Mouse (Mus musculus) hindbrain, embryonic 15.5 days (tissue): Measurements from ENCODE around the gene Gldc. TPM values are rescaled to one million over a fixed set of nuclear protein-coding genes. Genes with fewer than 3 reads are reported as not detected.
"Not testable (repeated sequence)": the region's sequence is repeated elsewhere in the genome, so short reads cannot be mapped to it uniquely, and the experiment has no call there.

Experiments
- ATAC-seq: fragments of 200-750 bp; cut with Nextera tagmentation; 2 replicates; pipeline ENCODE4 v1.8.0; 2017; ENCODE audit warnings: low read depth, moderate number of reproducible peaks, moderate TSS enrichment; ENCODE audit not compliant: low FRiP score
- H3K27ac ChIP-seq: fragments of 300-500 bp; sonication (generic); replicated peaks from 2 replicates; pipeline ENCODE4 v1.5.1; 2015; ENCODE audit warnings: mild to moderate bottlenecking, inconsistent platforms
- H3K27me3 ChIP-seq: fragments of 300-500 bp; sonication (generic); 2 replicates; pipeline ENCODE4 v1.6.1; 2015; ENCODE audit warnings: control low read depth, inconsistent platforms
- H3K36me3 ChIP-seq: fragments of 300-500 bp; sonication (generic); 2 replicates; pipeline ENCODE4 v1.6.1; 2015; ENCODE audit warnings: control low read depth, inconsistent platforms
- H3K4me1 ChIP-seq: fragments of 300-500 bp; sonication (generic); replicated peaks from 2 replicates; pipeline ENCODE4 v1.6.1; 2015; ENCODE audit warnings: control low read depth, inconsistent platforms
- H3K4me2 ChIP-seq: fragments of 300-500 bp; sonication (generic); 2 replicates; pipeline ENCODE4 v1.6.1; 2015; ENCODE audit warnings: moderate library complexity, mild to moderate bottlenecking, inconsistent platforms
- H3K4me3 ChIP-seq: fragments of 300-500 bp; sonication (generic); 2 replicates; pipeline ENCODE4 v1.5.1; 2015; ENCODE audit warnings: mild to moderate bottlenecking, inconsistent platforms
- H3K9ac ChIP-seq: fragments of 300-500 bp; sonication (generic); 2 replicates; pipeline ENCODE4 v1.6.1; 2015; ENCODE audit warnings: inconsistent platforms
- H3K9me3 ChIP-seq: fragments of 300-500 bp; sonication (generic); 2 replicates; pipeline ENCODE4 v1.6.1; 2016; ENCODE audit warnings: control low read depth, inconsistent platforms
- WGBS: fragments of 180-500 bp; shearing (Covaris S2); methylation state at CpG from one replicate; pipeline ENCODE4 v1.1.7; 2015; 5-methylcytosine and 5-hydroxymethylcytosine counted together
- polyA plus RNA-seq: library from polyadenylated mRNA; unstranded; fragments of >200 nt; fragmentation: Nextera tagmentation; extraction: Ambion mirVana; gene quantifications from 2 replicates; pipeline ENCODE4 v1.2.1, GENCODE M21; 2015

Gldc gene
- 8.9 and 9.3 TPM in 2 replicates for polyA plus RNA-seq

DNA sequence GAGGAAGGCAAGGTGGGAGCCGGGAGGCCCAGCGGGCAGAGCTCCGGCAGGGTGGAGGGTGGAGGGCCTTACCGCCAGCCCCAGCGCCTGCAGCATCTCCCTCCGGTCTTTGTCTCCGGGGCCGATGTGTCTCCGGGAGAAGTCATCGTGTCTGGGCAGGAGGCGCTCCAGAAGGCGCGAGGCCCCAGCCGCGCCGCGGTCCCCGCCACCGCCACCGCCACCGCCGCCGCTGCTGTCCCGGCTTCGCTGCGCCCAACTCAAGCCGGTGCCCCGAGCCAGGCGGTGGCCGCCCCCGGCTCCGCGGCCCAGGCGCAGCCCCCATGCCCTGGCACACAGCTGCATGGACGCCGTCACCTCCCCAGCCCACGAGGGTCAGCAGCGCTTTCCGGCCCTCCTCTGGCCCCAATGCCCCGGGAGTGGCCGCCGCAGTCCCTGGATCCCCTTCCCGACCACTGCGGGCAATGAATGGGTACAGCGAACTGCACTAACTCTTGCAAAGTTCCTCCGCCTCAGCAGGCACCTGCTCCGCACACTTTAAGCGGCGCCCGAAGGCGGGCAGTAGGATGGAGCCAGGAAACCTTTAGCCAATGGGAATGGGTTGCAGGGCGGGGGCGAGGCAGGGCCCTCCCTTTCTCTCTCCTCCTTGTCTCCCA, at the start of gene Gldc:
Gene Gldc, minus strand, starts transcription at position 511 of the 653 bp plus-strand sequence.
- H3K9me3 ChIP-seq = no peaks in the 10 kb centered on the region
- peak; percentile 95 for ATAC-seq
- peak within 1 kb of the TSS; percentile 100 for H3K4me2 ChIP-seq
- WGBS = under 1% methylated on average over 37 of the region's 53 CpGs
- H3K4me3 ChIP-seq = peak within 1 kb of the TSS; percentile 67
- 0 out of 2 replicates have a peak, but pooled peaks cover 2% of the 10 kb centered on the region for H3K27me3 ChIP-seq
- H3K4me1 ChIP-seq = peaks cover 14% of the 10 kb centered on the region; the same call in 1 of the 2 replicates
- H3K9ac ChIP-seq = peak within 1 kb of the TSS; percentile 36
- H3K36me3 ChIP-seq = no peaks in the 10 kb centered on the region
- peak within 1 kb of the TSS; percentile 61; the same call in 1 of the 2 replicates for H3K27ac ChIP-seq

DNA sequence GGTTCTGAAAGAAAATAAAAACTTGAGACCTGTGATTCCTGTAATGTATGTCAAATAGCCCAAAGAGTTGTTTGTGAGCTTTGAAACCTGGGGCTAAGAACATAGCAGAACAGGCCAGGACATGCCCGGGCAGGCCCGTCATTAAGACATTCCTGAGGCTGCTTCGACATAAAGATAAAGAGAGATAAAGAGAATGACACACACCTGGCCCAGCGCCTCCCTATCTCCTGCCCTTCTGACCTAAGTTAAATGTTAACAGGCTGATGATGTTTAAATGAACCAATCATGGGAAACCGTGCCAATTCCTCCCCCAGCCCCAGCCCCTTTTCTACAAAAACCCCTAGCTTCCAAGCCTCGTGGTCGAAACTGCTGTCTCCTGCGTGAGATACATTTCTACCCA, 47.4 kb upstream of the Gldc start:
- not testable (repeated sequence) for H3K9ac ChIP-seq, H3K36me3 ChIP-seq, H3K9me3 ChIP-seq, ATAC-seq, H3K4me2 ChIP-seq, H3K27ac ChIP-seq, H3K4me1 ChIP-seq, H3K4me3 ChIP-seq, H3K27me3 ChIP-seq
- 85% methylated on average over 8 of the region's 8 CpGs for WGBS

DNA sequence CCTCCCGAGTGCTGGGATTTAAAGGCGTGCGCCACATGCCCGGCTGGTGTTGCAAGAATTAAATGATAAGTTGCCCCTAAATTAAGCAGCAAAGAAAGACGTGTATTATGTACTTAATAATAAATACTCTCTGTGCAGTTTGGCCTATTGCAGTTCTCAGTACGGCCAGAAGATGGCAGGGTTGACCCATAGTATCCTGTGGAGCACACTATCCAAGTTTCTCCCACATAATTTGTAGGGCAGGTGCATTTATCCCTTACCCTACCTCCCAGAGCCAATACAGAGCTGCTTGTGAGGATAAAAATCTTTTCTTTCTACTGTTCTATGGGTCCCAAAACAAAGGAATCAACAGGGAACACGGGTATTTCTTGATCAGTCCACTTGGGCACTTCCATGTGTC, 42.1 kb upstream of the Gldc start:
- H3K27ac ChIP-seq = no peak overlapping the region
- no peak overlapping the region for H3K4me2 ChIP-seq
- 26% methylated on average over 7 of the region's 7 CpGs for WGBS
- no peaks in the 10 kb centered on the region for H3K27me3 ChIP-seq
- H3K4me1 ChIP-seq = no peaks in the 10 kb centered on the region
- H3K36me3 ChIP-seq = no peaks in the 10 kb centered on the region
- 0 out of 2 replicates have a peak, but pooled peaks have one; percentile 61 for ATAC-seq
- no peak overlapping the region for H3K4me3 ChIP-seq
- H3K9ac ChIP-seq = no peak overlapping the region
- H3K9me3 ChIP-seq = no peaks in the 10 kb centered on the region

DNA sequence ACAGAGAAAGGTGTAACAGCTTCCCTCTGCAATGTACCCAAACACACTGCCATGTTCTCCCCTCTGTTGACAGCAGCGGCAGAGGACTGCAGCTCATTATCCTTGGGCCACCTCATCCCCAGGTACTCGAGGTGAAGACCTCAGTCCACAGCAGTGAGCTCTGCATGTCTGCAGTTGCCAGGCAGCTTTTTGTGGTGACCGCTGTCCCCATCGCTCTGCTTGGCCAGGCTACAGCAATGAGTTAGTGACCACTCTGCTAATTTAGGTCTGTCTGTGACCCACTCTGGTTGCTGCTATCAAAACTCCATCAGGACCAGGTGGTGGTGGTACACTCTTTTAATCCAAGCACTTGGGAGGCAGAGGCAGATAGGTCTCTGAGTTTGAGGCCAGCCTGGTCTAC, 41.0 kb upstream of the Gldc start:
- Histone ChIP-seq H3K27ac (no peak overlapping the region), H3K36me3 (no peaks in the 10 kb centered on the region), H3K9me3 (no peaks in the 10 kb centered on the region), H3K4me1 (no peaks in the 10 kb centered on the region), H3K4me2 (no peak overlapping the region), H3K4me3 (no peak overlapping the region), H3K9ac (no peak overlapping the region), H3K27me3 (no peaks in the 10 kb centered on the region)
- 86% methylated on average over 4 of the region's 4 CpGs for WGBS
- no peak for ATAC-seq

DNA sequence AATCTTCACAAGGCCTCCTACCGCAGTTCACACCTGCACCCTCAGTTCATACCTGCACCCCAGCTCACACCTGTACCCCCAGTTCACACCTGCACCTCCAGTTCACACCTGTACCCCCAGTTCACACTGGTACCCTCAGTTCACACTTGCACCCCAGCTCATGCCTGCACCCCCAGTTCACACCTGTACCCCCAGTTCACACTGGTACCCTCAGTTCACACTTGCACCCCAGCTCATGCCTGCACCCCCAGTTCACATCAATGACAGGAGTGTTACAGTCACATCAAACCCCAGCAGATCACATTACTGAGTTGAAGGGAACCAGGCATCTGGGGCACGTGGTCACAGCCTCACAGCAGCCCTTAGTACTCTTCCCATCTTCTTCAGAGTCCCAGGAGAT, 40.5 kb upstream of the Gldc start:
- H3K27me3 ChIP-seq, ATAC-seq, H3K4me3 ChIP-seq, H3K4me1 ChIP-seq, H3K9me3 ChIP-seq, H3K9ac ChIP-seq, H3K4me2 ChIP-seq, H3K36me3 ChIP-seq, H3K27ac ChIP-seq: not testable (repeated sequence)
- 66% methylated on average over 2 of the region's 2 CpGs for WGBS

DNA sequence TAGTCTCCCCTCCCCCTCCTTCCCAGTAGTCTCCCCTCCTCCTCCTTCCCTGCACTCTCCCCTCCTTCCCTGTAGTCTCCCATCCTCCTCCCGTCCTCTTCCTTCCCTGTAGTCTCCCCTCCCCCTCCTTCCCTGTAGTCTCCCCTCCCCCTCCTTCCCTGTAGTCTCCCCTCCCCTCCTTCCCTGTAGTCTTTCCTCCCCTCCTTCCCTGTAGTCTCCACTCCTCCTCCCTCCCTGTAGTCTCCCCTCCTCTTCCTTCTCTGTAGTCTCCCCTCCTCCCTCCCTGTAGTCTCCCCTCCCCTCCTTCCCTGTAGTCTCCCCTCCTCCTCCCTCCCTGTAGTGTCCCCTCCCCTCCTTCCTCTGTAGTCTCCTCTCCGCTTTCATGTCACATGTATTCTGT, 38.8 kb upstream of the Gldc start:
- ATAC-seq = no peak
- Histone ChIP-seq H3K9ac (no peak overlapping the region), H3K4me2 (no peak overlapping the region), H3K27ac (no peak overlapping the region), H3K4me1 (no peaks in the 10 kb centered on the region), H3K27me3 (no peaks in the 10 kb centered on the region), H3K9me3 (no peaks in the 10 kb centered on the region), H3K4me3 (no peak overlapping the region), H3K36me3 (no peaks in the 10 kb centered on the region)
- 26% methylated on average over 2 of the region's 2 CpGs for WGBS

DNA sequence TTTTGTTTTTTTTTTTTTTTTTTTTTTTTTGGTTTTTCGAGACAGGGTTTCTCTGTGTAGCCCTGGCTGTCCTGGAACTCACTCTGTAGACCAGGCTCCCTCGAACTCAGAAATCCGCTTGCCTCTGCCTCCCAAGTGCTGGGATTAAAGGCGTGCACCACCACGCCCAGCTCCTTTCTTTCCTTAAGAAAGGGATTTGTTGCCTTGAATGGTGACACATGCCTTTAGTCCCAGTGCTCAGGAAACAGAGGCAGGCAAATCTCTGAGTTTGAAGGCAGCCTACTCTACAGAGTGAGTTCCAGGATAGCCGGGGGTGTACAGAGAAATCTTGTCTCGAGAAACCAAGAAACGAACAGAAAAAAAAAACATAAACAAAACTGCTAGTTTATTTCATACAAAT, 33.8 kb upstream of the Gldc start:
- not testable (repeated sequence) for H3K9ac ChIP-seq, H3K4me3 ChIP-seq, H3K27me3 ChIP-seq

DNA sequence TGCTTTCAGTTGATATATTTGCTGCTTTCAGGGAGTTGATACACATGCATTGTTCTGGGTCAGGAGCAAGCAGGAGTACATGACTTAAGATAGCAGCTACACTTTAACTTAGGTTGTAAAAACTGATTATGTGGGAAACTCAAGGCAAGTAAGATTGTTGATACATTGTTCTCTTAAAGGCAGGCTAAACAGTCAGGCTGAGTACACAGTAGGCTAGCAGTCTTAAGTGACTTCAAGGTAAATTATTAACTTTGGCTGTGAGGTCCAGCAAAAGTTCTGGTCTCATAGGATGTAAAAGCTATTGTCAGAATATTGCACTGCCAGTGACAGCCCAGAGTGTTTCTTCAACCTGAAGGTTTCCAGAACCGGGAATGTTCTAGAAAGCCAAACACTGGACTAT, 31.8 kb upstream of the Gldc start:
- H3K27me3 ChIP-seq = no peaks in the 10 kb centered on the region
- 92% methylated on average over 1 of the region's 1 CpGs for WGBS
- no peaks in the 10 kb centered on the region for H3K9me3 ChIP-seq
- no peaks in the 10 kb centered on the region for H3K4me1 ChIP-seq
- ATAC-seq = no peak
- no peaks in the 10 kb centered on the region for H3K36me3 ChIP-seq
- no peak overlapping the region for H3K4me2 ChIP-seq
- no peak overlapping the region for H3K4me3 ChIP-seq
- no peak overlapping the region for H3K9ac ChIP-seq
- H3K27ac ChIP-seq = no peak overlapping the region

More for the DNA sequence above, 33.8 kb upstream of the Gldc start:
- WGBS = 87% methylated on average over 8 of the region's 8 CpGs
- ATAC-seq, H3K36me3 ChIP-seq, H3K4me1 ChIP-seq, H3K9me3 ChIP-seq, H3K4me2 ChIP-seq, H3K27ac ChIP-seq: not testable (repeated sequence)

DNA sequence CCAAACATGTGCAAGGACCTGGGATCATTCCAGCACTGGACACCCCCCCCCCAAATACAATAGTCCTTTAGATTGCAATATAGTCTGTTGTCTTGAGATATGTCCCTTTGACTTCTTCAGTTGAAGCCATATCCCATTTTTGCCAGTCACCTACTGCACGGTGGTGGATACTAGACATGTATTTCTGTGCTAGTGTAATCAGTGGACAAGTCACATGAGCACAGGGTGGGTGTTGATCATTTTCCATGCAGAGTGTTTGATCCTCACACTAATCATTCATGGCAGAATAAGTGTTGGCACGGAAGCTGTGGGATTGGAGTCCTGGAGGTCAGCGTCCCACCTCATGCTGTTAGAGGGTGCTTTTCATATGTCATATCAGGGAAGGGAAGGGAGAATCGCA, 30.6 kb upstream of the Gldc start:
- Histone ChIP-seq H3K36me3 (no peaks in the 10 kb centered on the region), H3K4me1 (no peaks in the 10 kb centered on the region), H3K9me3 (no peaks in the 10 kb centered on the region), H3K27me3 (no peaks in the 10 kb centered on the region), H3K4me3 (no peak overlapping the region), H3K9ac (no peak overlapping the region), H3K4me2 (no peak overlapping the region), H3K27ac (no peak overlapping the region)
- 80% methylated on average over 4 of the region's 4 CpGs for WGBS
- no peak for ATAC-seq

DNA sequence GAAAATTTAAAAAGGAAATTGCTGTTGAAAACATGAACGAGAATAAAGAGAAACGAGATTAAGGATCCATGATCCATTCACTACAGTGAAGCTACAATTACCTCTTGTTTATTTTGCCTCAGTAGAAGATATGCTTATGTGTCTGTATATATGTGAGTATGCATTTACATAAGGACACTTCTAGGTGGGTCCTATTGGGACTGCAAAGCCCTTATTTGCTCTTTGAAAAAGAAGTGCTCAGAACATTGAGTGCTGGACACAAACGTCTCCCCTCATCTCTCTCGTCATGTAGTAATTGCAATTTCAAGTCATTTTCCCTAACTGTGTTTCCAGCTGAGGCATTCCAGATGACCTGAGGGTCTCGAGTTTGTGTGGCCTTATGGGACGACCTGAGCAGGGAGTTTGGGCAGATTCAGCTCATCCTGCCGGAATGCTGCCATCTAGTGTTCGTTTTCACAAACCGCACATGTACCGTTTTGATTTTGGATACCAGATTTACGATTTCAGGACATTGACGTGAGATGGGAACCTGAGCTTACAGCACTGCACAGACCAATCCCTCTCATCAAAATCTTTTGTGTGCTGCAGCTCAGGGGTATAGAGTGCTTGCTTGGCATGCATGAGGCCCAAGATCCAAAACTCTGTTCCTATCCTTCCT, 30.1 kb upstream of the Gldc start:
- H3K4me3 ChIP-seq = no peak overlapping the region
- no peaks in the 10 kb centered on the region for H3K4me1 ChIP-seq
- peak; percentile 68; the same call in 1 of the 2 replicates for ATAC-seq
- no peaks in the 10 kb centered on the region for H3K36me3 ChIP-seq
- no peaks in the 10 kb centered on the region for H3K9me3 ChIP-seq
- H3K9ac ChIP-seq = no peak overlapping the region
- no peak overlapping the region for H3K27ac ChIP-seq
- no peak overlapping the region for H3K4me2 ChIP-seq
- H3K27me3 ChIP-seq = no peaks in the 10 kb centered on the region
- WGBS = 18% methylated on average over 12 of the region's 12 CpGs

DNA sequence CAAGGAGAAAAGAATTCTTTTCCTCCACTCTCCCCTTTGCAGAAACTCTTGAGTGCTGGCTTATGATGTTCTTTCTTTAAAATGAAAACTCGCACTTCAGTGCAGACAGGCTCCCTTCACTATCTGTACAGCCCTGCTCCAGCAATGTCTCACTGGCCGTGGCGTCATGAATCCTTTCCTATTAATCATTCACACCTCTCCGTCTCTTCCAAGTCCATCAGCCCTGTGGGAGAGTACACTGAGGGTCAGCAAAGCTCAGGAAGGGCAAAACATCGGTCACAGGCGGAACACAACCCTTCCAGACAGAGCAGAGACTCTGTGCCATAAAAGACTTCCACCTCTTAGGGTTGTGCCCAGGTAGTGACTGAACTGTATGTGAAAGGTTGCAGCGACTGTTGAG, 26.9 kb upstream of the Gldc start:
- no peaks in the 10 kb centered on the region for H3K27me3 ChIP-seq
- no peaks in the 10 kb centered on the region for H3K9me3 ChIP-seq
- H3K36me3 ChIP-seq = no peaks in the 10 kb centered on the region
- no peak for ATAC-seq
- H3K4me2 ChIP-seq = no peak overlapping the region
- H3K4me1 ChIP-seq = no peaks in the 10 kb centered on the region
- no peak overlapping the region for H3K4me3 ChIP-seq
- 84% methylated on average over 7 of the region's 7 CpGs for WGBS
- no peak overlapping the region for H3K27ac ChIP-seq
- no peak overlapping the region for H3K9ac ChIP-seq

DNA sequence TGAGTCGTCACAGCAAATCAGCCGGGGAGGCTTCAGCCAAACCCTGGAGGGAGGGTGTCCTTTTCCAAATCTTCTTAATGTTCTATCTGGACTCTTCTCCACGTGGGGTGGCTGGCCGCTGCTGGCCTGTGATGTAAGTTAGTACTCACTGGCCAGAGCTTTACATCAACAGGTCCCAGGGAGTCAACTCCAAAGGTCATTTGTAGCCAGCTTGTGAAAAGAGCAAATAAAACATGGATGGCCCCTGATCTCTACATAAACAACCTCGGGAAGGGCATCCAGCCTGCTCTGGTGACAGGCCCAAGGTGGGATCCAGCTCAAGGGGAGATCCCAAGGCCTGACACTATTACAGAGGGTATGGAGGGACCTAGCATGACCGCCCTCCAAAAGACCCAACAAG, 19.8 kb upstream of the Gldc start:
- Histone ChIP-seq H3K4me2 (no peak overlapping the region), H3K36me3 (no peaks in the 10 kb centered on the region), H3K27ac (no peak overlapping the region), H3K27me3 (no peaks in the 10 kb centered on the region), H3K9ac (no peak overlapping the region), H3K4me3 (no peak overlapping the region), H3K9me3 (no peaks in the 10 kb centered on the region), H3K4me1 (no peaks in the 10 kb centered on the region)
- ATAC-seq = no peak
- 84% methylated on average over 6 of the region's 6 CpGs for WGBS
